Mouse (Mus musculus) embryo, embryonic 10.5 days (tissue): Measurements from ENCODE around the gene Ppp1r14a.

Experiments
- DNase-seq: peaks from one replicate; pipeline ENCODE4 v3.0.0-alpha.2; 2015; ENCODE audit warnings: low spot score

Ppp1r14a gene

DNA sequence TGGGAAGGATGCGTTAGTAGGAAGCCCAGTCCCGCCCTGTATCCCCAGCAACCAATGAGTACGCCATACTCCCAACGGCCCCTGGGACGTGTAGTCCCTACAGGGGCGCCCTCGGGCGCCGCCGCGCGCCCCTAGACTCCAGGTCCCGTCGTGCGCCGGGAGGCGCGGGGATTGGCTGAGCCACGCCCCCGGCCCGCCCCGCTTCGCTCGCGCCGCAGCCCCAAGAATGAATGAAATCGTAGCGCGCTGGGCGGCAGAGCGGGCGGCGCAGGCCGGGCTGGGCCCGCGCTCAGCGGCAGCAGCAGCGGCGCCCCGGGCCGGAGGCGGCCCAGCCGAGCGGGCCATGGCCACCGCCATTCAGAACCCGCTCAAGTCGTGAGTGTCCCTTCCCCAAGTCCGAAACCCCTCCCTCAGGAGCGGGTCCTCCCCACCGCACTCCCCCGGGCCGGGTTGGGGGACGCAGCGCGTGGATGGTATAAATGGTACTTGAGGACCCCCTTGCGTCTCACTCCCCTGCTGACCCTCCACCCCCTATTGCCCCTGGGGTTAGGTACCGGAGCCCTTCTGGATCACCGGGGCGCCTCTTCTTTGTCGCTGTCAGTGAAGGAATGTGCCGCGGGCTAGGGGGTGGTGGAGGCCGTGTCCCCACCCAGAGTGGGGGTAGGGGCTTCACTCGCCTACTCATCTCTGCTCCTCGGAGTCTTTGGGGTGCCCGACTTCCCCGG, 14.8 kb downstream of the Ppp1r14a start, which contains the start of gene Dpf1:
Gene Dpf1, plus strand, starts transcription at position 214 of the 725 bp plus-strand sequence.
- peak; percentile 93 for DNase-seq

- peak; percentile 67 for DNase-seq
These were observed 15.6 kb downstream of the Ppp1r14a start for GRCm38 (mm10) chr7:29304463-29305262.

DNA sequence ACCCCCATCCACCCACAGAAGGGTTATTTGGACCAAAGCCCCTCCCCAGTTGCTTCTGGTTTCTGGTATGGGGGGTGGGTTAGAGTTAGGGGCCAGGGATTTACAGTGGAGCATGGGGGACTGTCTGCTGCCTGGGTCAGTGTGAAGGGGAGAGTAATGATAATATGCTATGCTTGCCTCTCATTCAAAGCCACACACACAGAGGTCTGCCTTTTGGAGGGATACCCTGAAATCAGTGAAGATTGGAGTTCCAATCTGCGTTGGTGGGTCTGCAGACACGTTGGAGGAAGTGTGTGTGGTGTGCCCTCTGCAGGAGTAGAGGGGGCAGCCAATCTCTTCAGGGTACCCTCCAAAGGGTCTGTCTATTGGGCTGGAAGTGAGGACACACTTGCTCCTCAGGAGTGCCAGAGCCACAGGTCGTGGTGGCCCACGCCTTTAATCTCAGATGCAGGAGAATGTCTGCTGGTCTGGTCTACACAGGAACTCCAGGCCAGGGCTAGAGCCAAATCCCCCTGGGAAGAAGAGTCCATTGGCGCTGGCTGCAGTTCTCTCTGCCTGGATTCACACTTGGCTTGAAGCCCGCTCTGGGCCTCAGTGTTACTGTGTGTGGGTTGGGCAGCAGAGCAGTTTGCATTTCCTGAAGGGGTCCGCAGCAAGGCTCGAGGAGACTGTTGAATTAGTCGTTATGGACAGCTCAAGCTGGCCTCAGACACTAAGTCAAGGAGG, 16.3 kb downstream of the Ppp1r14a start:
- DNase-seq, result peak; percentile 45

- DNase-seq, result no peak
These were observed 17.0 kb downstream of the Ppp1r14a start for GRCm38 (mm10) chr7:29306108-29306507.

DNA sequence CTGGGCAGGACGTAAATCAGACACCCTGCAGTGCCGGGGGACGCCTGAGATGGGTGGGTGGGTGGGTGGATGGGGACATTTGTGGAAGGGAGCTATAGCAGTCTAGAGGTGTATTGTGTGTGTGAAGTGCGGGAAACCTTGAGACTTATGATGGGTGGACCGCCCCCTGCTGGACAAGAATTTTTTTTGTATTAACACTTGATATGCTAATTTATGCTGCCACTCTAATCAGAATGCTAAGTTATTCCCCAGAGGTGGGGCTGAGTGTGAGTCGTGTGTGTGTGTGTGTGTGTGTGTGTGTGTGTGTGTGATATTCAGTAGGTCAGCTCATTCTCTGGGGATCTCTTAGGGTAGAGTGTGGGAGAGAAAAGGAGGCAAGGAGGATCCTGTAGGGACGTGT, 17.5 kb downstream of the Ppp1r14a start:
- peak; percentile 89 for DNase-seq

GRCm38 (mm10) chr7:29307350-29308104, 18.4 kb downstream of the Ppp1r14a start:
- DNase-seq, result peak; percentile 94

DNA sequence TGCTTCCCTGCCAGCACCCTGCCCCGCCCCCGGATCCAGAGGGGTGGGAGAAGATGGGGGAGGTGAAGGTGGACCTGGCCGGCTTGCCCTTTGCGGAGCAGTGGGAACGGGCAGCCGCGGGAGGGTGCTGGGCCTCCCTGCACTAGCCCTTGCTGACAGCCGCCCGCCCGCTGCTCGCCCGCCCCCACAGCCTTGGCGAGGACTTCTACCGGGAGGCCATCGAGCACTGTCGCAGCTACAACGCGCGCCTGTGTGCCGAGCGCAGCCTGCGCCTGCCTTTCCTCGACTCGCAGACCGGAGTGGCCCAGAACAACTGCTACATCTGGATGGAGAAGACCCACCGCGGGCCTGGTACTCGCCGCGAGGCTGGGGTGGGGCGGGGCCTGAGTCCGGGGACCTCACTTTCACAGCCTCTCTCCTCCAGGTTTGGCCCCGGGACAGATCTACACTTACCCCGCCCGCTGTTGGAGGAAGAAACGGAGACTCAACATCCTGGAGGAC, 20.2 kb downstream of the Ppp1r14a start:
- DNase-seq, result peak; percentile 49

GRCm38 (mm10) chr7:29309749-29310148, 20.6 kb downstream of the Ppp1r14a start:
- no peak for DNase-seq

DNA sequence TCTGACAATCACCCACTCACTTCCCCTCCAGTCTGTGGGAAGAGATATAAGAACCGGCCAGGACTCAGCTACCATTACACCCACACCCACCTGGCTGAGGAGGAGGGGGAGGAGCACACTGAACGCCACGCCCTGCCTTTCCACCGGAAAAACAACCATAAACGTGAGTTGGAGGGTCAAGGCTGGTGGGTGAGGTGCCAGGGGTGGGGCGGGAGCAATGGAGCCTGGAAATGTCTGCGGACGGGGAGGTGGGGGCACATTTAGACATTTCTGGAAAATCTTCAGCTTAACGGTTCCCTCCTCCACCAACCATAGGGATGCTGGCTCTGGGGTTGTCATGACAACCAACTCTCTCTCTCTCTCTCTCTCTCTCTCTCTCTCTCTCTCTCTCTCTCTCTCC, 23.9 kb downstream of the Ppp1r14a start:
- DNase-seq, result no peak

GRCm38 (mm10) chr7:29313572-29314261, 24.6 kb downstream of the Ppp1r14a start:
- DNase-seq, result no peak

DNA sequence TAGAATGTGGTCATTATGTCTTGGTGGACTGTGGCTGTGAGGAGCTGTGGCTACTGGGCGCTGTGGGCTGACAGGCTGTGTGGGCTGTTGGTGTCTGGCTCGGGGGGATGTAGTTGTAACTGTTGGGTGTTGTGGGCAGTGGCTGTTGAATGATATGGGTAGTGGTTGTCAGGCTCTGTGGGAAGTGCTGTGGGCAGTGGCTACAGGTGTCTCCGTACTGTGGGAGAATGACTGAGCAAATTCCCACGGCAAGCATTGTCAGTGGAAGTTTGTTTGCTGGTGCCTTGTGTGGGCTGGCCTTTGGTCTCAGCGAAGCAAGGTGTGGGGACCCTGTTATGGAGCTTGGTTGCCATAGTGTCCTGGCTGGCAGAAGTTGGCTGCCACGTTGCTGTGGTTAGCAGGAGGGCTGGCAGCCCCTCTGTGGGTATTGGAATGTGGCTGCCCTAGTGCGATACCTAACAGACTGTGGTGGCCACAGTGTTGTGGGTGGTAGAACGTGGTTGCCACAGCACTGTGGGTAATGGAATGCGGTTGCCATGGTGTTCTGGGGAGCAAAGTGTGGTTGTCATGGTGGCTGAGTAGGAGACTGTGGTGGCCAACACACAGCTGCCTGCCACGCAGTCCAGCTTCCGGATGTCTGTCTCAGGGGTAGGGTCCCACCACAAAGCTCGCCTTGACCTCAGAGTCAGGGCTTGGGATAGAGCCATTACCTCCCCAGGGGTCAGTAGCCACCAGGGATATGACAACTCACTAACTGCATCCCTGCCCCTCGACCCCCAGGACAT, 25.9 kb downstream of the Ppp1r14a start:
- peak; percentile 66 for DNase-seq

DNA sequence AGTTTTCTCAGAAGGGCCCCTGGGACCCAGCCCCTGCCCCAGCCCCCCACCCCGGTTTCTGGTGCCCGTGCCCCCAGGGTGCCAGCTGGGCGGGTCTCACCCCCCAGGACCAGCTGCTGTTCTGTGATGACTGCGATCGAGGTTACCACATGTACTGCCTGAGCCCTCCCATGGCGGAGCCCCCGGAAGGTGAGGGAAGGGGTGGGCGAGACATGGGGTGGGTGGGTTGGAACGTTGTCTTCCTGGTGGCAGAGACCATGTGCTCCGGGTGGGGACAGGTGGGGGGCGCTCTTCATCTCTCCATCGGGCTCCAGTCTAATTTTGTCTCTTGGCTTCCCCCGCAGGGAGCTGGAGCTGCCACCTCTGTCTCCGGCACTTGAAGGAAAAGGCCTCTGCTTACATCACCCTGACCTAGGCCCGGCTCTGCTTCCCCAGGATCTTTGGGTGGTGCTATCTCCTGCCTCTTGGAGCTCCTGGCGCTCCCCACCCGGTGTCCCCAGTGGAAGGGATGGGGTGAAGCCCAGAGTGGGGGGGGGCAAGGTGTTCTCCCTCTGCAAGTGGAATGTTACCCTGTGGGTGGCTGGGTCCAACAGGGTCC, 27.1 kb downstream of the Ppp1r14a start:
- no peak for DNase-seq

DNA sequence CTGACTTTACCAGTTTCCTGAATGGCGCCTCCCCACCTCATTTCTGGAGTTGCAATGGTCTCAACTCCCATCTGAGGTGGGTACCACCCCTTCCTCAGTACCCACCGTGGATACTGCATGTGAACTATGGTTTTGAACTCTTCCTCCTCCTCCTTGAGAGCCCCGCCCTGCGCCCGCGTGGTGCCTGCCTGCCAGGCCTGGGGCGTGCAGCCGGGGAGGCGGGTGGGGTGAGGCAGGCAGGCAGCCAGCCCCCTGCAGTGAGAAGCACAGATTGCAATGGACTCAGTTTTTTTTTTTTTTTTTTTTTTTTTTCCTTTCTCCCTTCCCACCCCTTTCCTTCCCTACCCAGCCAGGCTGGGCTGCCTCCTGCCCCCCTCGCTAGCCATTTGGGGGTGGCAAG, 27.9 kb downstream of the Ppp1r14a start:
- DNase-seq, result peak; percentile 69

GRCm38 (mm10) chr7:29317558-29317957, 28.4 kb downstream of the Ppp1r14a start:
- peak; percentile 91 for DNase-seq

- peak; percentile 63 for DNase-seq
These were observed 29.2 kb downstream of the Ppp1r14a start for GRCm38 (mm10) chr7:29318115-29318911.

- peak; percentile 64 for DNase-seq
These were observed 30.5 kb downstream of the Ppp1r14a start for GRCm38 (mm10) chr7:29319337-29320307.

- DNase-seq, result no peak
These were observed 38.0 kb downstream of the Ppp1r14a start for GRCm38 (mm10) chr7:29327087-29327486.

DNA sequence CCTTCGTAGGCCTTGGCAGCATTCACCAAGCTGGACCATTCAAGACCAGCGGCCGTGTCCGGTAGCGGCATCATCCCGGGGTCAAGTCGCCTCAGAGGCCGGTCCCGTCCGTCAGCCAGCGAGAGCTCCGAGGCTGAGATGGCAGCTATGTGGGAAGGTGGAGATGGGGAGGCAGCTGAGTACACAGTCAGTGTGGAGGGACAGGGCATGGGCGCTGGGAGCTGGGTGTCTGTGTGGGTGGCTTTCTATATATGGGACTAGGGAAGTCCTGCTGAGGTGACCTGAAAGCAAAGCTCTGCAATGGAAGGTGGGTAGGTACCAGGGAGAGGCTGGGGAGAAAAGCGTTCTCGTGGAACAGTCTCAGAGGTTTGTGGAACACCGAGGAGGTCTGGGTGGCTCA, 39.9 kb downstream of the Ppp1r14a start:
- DNase-seq, result no peak
